Mouse (Mus musculus): Measurements from ENCODE around the gene Gm28048.

- TF ChIP-seq CTCF (IDR thresholded peaks at IDR 0.05; ENCODE audit: low read depth) (no peak), EP300 (optimal IDR thresholded peaks at IDR 0.05) (no peak)
Measured at GRCm38 (mm10) chr11:22891242-22891641, 90.6 kb downstream of the Gm28048 start.
